Mouse (Mus musculus): ENCODE measurements around the gene Rplp2.

GRCm38 (mm10) chr7:141458661-141459060 is 11.5 kb downstream of the Rplp2 start:
- peak; percentile 35; the same call in 1 of the 2 replicates for TF ChIP-seq CTCF (IDR thresholded peaks at IDR 0.05)
- TF ChIP-seq POLR2A (IDR thresholded peaks at IDR 0.05; ENCODE audit: insufficient read depth, low read depth, low read length), result no peak
- no peak for TF ChIP-seq EP300 (IDR thresholded peaks at IDR 0.05; ENCODE audit: insufficient read depth, low read depth, low read length)
